Mouse (Mus musculus) ES-Bruce4 (cell line): ENCODE data around the gene Trim2.

Source experiments
- CTCF ChIP-seq: IDR thresholded peaks from one replicate; pipeline ENCODE4 v1.8.1; 2011; ENCODE audit warnings: low read depth, low read length
- EP300 ChIP-seq: IDR thresholded peaks from 2 replicates; pipeline ENCODE4 v1.6.1; 2011; ENCODE audit warnings: low read depth, low read length; ENCODE audit not compliant: insufficient read depth
- POLR2A ChIP-seq: IDR thresholded peaks from one replicate; pipeline ENCODE4 v1.8.1; 2011; ENCODE audit warnings: low read length; ENCODE audit not compliant: insufficient read depth

- TF ChIP-seq EP300: no peak
- TF ChIP-seq CTCF: no peak
- no peak for TF ChIP-seq POLR2A
Observed at GRCm38 (mm10) chr3:84272293-84273015, 34.2 kb downstream of the Trim2 start.
